9 mouse cellular contexts compared by ENCODE assay signal in the genomic region with DNA sequence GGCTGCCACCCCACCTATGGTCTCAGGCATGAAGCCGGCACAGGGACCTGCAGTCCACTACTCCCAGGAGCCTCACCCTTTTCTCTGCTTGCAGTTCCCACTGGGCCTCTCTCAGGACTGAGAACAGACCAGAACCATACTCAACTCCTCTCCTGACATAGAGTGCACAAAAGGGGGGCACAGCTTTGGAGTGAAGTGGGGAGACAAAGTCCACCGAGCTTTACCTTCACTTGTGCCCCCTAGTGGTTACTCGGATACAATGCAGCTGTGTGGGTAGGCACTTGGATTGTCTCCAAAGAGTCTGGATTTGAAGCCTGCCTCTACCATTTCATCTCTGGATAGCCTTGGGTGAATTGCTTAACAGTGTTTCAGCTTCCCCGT.
DNase-seq lines count a peak whose midpoint lies in the region; ATAC-seq lines count a peak whose summit lies in the region.
"Had no signal": no experiment of that assay in that cellular context is flagged by ENCODE, and none has a peak within 500 bp of the region (broad histone marks: within the 10 kb centered on the region; RNA-seq: fewer than 3 reads in every experiment).

No protein-coding gene starts in this region.

- H3K4me2 ChIP-seq in intestine, embryonic 16.5 days (ENCODE audit: low read depth, low read length): no peak overlapping the region
- H3K4me2 ChIP-seq: limb, embryonic 12.5 days had no signal

- WGBS in intestine, embryonic 16.5 days: 40% methylated on average over 4 of the region's 4 CpGs

- H3K27ac ChIP-seq in intestine, embryonic 16.5 days (ENCODE audit: low read length): no peak overlapping the region; the same call in 1 of the 2 replicates
- H3K27ac ChIP-seq: limb, embryonic 12.5 days had no signal

- H3K4me1 ChIP-seq in intestine, embryonic 16.5 days (ENCODE audit: control insufficient read depth, insufficient read depth, low read length): no peaks in the 10 kb centered on the region

- no peaks in the 10 kb centered on the region for H3K9me3 ChIP-seq in intestine, embryonic 16.5 days (ENCODE audit: control insufficient read depth, low read length)
- H3K9me3 ChIP-seq: limb, embryonic 12.5 days had no signal

- no peak overlapping the region for H3K9ac ChIP-seq in intestine, embryonic 16.5 days (ENCODE audit: low read depth, low read length)
- H3K9ac ChIP-seq: limb, embryonic 12.5 days had no signal

- H3K4me3 ChIP-seq in intestine, embryonic 16.5 days (ENCODE audit: low read length): no peak overlapping the region
- H3K4me3 ChIP-seq: limb, embryonic 12.5 days had no signal

- H3K27me3 ChIP-seq in intestine, embryonic 16.5 days (replicated peaks; ENCODE audit: control insufficient read depth, insufficient read depth, low read length): no peaks in the 10 kb centered on the region

- peak; percentile 27 for ATAC-seq in frontal cortex, adult (ENCODE audit: low TSS enrichment)
- ATAC-seq in intestine, embryonic 16.5 days: 0 out of 2 replicates have a peak, but pooled peaks have one; percentile 7

- H3K36me3 ChIP-seq in intestine, embryonic 16.5 days (ENCODE audit: control insufficient read depth, insufficient read depth, low read length): no peaks in the 10 kb centered on the region
- H3K36me3 ChIP-seq: limb, embryonic 12.5 days had no signal

- peak; percentile 47 for DNase-seq in right cerebral cortex, adult 18-20 months
- DNase-seq in right cerebral cortex, postnatal 4 days: no peak
- peak; percentile 13 for DNase-seq in c-Kit-positive CD71-negative TER-119-negative erythroid progenitor cells, embryonic 14.5 days (ENCODE audit: low read depth)
- DNase-seq in lung, postnatal 36 days: peak; percentile 16
- DNase-seq in thymus, postnatal 25 days: peak; percentile 5
- DNase-seq in testis, postnatal 14 days (ENCODE audit: low spot score): no peak

Comparison
In these comparisons a context has a peak if more than half of its experiments do, and no peak if none do; other contexts are left out.
1. DNase-seq: peak in right cerebral cortex, adult 18-20 months (single experiment), c-Kit-positive CD71-negative TER-119-negative erythroid progenitor cells, embryonic 14.5 days (single experiment), lung, postnatal 36 days (single experiment) and thymus, postnatal 25 days (single experiment); none in right cerebral cortex, postnatal 4 days (single experiment) and testis, postnatal 14 days (single experiment).